Mouse (Mus musculus) liver, embryonic 14.5 days (tissue): ENCODE data around the gene Fndc9.

Source experiments
- CTCF ChIP-seq: IDR thresholded peaks from 2 replicates; pipeline ENCODE4 v1.5.1; 2016; ENCODE audit warnings: antibody characterized with exemption, low read depth, control low read depth
- EP300 ChIP-seq: IDR thresholded peaks from 2 replicates; pipeline ENCODE4 v1.6.1; 2016; ENCODE audit warnings: antibody characterized with exemption, low read depth

DNA sequence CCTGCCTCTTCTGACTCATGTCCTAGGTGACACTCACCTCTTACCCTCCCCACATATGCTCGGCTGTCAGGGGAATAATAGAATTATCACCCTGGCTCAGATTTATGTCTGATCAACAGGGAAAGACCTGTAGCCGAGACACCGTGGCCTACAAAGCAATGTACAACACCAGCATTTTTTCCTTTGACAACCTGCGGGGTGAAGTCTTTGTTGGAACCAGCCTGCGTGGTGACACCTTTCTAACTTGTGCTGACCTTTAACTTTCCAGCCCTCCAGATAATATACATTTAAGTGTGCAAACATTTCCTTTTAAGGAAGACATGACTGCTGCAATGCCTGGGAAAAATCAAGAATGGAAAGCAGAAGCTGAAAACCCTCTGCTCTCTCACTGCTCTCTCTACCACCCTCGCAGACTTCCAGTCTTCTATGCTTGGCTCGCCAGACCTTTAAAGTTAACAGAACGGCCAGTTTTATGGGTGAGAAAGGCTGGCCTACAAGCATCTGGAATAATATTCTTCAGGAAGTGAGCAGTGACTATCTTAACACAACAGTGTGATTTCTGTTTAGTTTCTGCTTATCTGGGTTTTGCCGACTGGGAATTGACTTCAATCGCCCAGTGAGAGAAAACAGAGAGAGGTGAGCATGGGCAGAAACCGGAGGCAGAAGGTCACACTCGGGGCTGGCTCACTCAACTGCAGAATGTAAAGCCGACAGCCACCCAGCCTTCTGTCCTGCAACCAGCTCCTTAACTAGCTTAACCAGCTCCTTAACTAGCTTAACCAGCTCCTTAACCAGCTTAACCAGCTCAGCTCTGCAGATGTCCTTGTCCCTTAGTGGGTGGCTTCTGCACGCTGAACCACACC, 20.7 kb upstream of the Fndc9 start:
- TF ChIP-seq EP300 = no peak
- TF ChIP-seq CTCF = no peak
